Mouse (Mus musculus): ENCODE measurements at regions not wholly inside any gene's neighbourhood (a gene's known extent, or its start where the extent isn't known, plus 50 kb on each side); places are given as distances from the start of the nearest gene placed in this dataset.

DNA sequence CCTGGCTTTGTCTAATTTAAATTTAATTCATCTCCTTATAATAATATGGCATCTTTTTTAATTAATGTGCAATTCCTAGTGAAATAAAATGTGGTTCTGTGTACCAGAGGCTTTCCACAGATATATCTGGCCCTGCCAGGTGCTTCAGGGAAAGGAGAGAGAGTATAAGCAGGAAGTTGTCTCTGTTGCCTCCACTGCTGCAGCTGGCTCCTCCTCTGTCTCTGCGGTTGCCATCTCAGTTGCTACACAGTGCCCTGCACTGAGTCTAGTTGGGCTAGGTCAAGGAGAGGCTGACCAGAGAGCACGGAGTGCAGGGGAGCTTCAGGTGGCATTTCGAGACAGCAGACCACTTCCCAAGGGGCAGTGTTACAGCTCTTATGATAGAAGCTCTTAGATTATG is 773.6 kb upstream of the Dsel start:
- Histone ChIP-seq H3K4me1 (replicated peaks; ENCODE audit: control insufficient read depth, insufficient read depth, low read length) (no peaks in the 10 kb centered on the region), H3K27ac (ENCODE audit: low read depth, low read length) (no peak overlapping the region), H3K9ac (ENCODE audit: low read depth, low read length) (no peak overlapping the region), H3K27me3 (replicated peaks; ENCODE audit: control insufficient read depth, insufficient read depth, low read length) (no peaks in the 10 kb centered on the region), H3K4me2 (replicated peaks; ENCODE audit: low read depth) (no peak overlapping the region), H3K36me3 (ENCODE audit: control insufficient read depth, insufficient read depth) (no peaks in the 10 kb centered on the region), H3K4me3 (ENCODE audit: low read depth, low read length) (no peak overlapping the region), H3K9me3 (ENCODE audit: control insufficient read depth) (no peaks in the 10 kb centered on the region)
- WGBS = 72% methylated on average over 3 of the region's 3 CpGs
- no peak for TF ChIP-seq CTCF (IDR thresholded peaks at IDR 0.05; ENCODE audit: low read depth)
- no peak for ATAC-seq

Measured in intestine, postnatal 0 days (tissue).